Mouse (Mus musculus) thymus, adult 2 months (tissue): ENCODE data around the gene Umad1. TPM values are rescaled to one million over a fixed set of nuclear protein-coding genes. Genes with fewer than 3 reads are reported as not detected.
A peak's percentile ranks its signal among the peaks of the same experiment; 100 is the strongest.

Experiments
- DNase-seq: peaks from one replicate; pipeline ENCODE4 v3.0.0; 2021
- H3K27ac ChIP-seq: fragments of 200-500 bp; 2 replicates; pipeline ENCODE4 v1.5.1; 2012; ENCODE audit warnings: low read length, control low read depth; ENCODE audit not compliant: control insufficient read depth, insufficient read depth
- H3K27me3 ChIP-seq: fragments of 200-500 bp; 2 replicates; pipeline ENCODE4 v1.6.1; 2012; ENCODE audit warnings: mild to moderate bottlenecking, low read length, moderate library complexity, mixed read lengths; ENCODE audit not compliant: control insufficient read depth, insufficient read depth
- H3K36me3 ChIP-seq: fragments of 200-500 bp; 2 replicates; pipeline ENCODE4 v1.6.1; 2012; ENCODE audit warnings: mild to moderate bottlenecking, low read length, moderate library complexity; ENCODE audit not compliant: control insufficient read depth, insufficient read depth
- H3K4me1 ChIP-seq: fragments of 200-500 bp; replicated peaks from 2 replicates; pipeline ENCODE4 v1.6.1; 2012; ENCODE audit warnings: low read length; ENCODE audit not compliant: control insufficient read depth, insufficient read depth
- H3K4me3 ChIP-seq: fragments of 200-500 bp; 2 replicates; pipeline ENCODE4 v1.5.1; 2012; ENCODE audit warnings: mild to moderate bottlenecking, low read length, control low read depth, moderate library complexity; ENCODE audit not compliant: control insufficient read depth, insufficient read depth
- CTCF ChIP-seq: fragments of 200-500 bp; IDR thresholded peaks from 2 replicates; pipeline ENCODE4 v1.5.1; 2012; ENCODE audit warnings: mild to moderate bottlenecking, control low read depth, low read length, moderate library complexity, borderline replicate concordance; ENCODE audit not compliant: control insufficient read depth, poor library complexity, insufficient read depth; ENCODE audit errors: extremely low read depth
- POLR2A ChIP-seq: fragments of 200-500 bp; IDR thresholded peaks from 2 replicates; pipeline ENCODE4 v1.6.1; 2012; ENCODE audit warnings: mild to moderate bottlenecking, low read length, control low read depth, moderate library complexity; ENCODE audit not compliant: control insufficient read depth, poor library complexity, insufficient read depth; ENCODE audit errors: extremely low read depth
- WGBS: fragments of 180-500 bp; shearing (Covaris S2); methylation state at CpG from one replicate; pipeline ENCODE4 v1.1.7; 2018; 5-methylcytosine and 5-hydroxymethylcytosine counted together
- polyA plus RNA-seq: library from polyadenylated mRNA; depleted of rRNA; stranded (reverse); fragments of >200 nt; gene quantifications from 2 replicates; pipeline ENCODE4 v1.2.3, GENCODE M21; 2012

The Umad1 gene
- polyA plus RNA-seq, 1 experiment = 13.5 TPM

DNA sequence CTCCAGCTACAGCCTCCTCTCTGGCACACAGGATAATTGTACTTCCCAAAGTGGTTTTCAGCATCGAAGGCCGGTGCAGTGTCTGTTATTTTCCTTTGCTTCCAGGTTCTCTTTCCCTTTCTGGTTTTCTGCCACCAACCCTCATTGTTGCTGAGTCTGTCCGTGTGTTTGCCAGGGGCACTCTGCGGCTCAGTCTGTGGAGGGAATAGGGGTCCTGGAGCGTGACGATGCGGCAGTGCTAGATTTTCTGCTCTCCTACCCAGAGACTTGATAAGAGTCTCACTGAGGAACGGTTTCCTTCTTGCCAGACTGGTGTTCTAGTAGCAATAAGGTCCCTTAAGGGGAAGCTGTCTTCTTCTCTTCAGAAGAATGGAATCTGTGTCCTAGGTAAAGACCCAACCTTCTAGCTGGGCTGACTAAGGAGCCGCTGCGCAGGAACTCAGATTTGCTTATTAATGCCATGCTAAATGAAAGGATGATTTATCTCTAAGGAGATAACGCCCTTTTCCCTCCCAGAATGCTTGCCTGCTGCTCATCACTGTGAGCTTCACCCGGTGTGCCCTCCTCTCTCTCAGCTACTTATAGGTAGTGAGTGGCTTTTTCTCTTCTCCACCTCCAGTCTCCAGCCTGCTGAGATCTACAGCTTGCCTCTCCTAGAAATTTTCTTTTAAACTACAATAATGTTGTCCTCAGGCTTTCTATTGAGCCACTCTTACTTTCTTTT is 105.1 kb downstream of the Umad1 start:
- no peak for DNase-seq
- Histone ChIP-seq H3K4me3 (peak overlapping the region; percentile 29), H3K27ac (peak overlapping the region; percentile 91), H3K27me3 (no peaks in the 10 kb centered on the region), H3K36me3 (no peaks in the 10 kb centered on the region), H3K4me1 (peaks cover 20% of the 10 kb centered on the region)
- TF ChIP-seq POLR2A = no peak
- no peak for TF ChIP-seq CTCF
- WGBS = 89% methylated on average over 12 of the region's 12 CpGs

DNA sequence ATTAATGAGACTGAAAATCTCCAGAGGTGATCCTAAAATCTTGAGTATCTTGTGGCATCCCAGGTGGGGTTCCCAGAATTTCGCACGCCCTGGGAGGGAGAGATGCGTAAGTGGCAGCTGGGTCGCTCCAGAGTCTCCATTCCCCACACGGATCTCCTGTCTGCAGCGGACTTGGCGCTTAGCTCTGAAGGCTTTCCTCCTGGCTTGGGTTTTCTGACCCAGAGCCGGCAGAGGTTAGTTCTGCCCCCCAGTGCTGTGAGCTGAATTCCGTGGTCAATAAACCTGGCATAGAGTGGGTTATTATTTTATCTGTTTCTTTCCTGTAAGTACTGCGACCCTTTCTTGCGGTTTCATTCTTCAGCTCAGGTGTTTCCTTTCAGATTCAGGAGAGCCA is 105.7 kb downstream of the Umad1 start:
- Histone ChIP-seq H3K4me1 (peaks cover 20% of the 10 kb centered on the region), H3K27ac (peak overlapping the region; percentile 91), H3K4me3 (peak overlapping the region; percentile 19), H3K36me3 (no peaks in the 10 kb centered on the region), H3K27me3 (no peaks in the 10 kb centered on the region)
- TF ChIP-seq POLR2A = no peak
- TF ChIP-seq CTCF = no peak
- DNase-seq = peak; percentile 41
- WGBS = 63% methylated on average over 11 of the region's 11 CpGs

DNA sequence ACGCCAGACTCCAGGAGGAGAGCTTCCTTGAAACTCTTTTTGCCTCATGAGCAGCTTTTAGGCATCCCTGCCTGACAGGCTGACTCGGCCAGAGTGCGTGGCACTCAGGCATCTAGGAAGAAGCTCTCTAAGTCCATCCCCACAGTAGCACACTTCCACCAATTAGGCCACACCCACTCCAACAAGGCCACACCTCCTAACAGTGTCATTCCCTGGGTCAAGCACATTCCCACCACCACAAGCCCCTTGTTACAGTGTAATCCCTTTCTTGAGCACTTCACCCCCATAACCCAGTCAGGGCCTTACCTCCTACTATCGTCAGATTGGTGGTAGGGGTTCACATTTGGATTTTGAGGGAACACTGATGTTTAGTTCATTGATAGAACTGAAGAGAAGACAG is 108.6 kb downstream of the Umad1 start:
- Histone ChIP-seq H3K36me3 (no peaks in the 10 kb centered on the region), H3K4me1 (peaks cover 14% of the 10 kb centered on the region), H3K27ac (no peak overlapping the region), H3K4me3 (no peak overlapping the region), H3K27me3 (no peaks in the 10 kb centered on the region)
- no peak for DNase-seq
- TF ChIP-seq CTCF = no peak
- TF ChIP-seq POLR2A = no peak
- over 99% methylated on average over 4 of the region's 4 CpGs for WGBS

DNA sequence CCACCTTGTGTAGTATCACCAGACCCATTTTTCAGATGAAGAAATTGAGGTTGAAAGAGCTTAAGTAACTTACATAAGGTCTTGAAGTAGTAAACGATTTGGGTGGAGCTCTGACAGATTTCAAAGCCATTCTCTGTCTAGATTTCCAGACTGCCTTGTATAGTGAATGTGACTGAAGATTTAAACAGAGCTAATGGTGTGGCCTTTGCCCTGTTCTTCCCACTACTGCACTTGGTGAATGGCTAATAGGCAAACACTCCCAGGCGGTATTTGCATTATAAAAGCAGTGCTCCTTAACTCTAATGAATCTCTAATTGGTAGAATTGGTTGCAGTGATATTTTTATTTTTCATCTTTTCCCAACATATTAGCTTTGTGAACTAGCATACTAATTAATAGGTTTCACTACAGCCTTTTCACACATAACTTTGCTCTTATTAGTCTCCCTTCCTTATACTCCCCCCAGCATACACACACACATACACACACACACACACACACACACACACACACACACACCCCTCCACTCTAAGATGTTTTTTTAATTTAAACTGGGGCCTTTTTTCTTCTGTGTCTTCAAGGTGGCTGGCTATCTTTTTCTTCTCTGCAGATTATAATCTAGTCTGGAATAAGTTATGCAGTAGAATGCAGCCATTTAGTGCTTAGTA is 109.2 kb downstream of the Umad1 start:
- no peaks in the 10 kb centered on the region for H3K36me3 ChIP-seq
- H3K4me1 ChIP-seq = peaks cover 14% of the 10 kb centered on the region
- H3K27me3 ChIP-seq = no peaks in the 10 kb centered on the region
- DNase-seq = no peak
- TF ChIP-seq CTCF = no peak
- TF ChIP-seq POLR2A = no peak
- no peak overlapping the region for H3K27ac ChIP-seq
- H3K4me3 ChIP-seq = no peak overlapping the region
- 94% methylated on average over 2 of the region's 2 CpGs for WGBS

DNA sequence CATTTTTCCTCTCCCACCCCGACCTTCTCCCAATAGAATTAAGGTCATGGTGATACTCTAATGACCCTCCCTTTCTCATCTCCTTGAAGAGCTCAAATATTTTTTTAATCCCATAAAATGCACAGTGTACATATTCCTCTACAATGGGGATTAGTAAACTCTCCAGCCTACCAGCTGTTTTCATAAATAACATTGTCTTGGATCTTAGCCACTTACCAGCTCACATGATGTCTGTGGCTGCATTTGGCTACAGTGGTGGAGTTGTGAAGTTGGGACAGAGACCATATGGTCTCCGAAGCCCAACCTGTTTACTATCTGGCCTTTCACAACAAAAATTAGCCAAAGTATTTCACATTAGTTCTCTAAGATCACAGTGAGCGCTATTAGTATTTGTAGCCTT is 111.5 kb downstream of the Umad1 start:
- Histone ChIP-seq H3K27me3 (no peaks in the 10 kb centered on the region), H3K36me3 (no peaks in the 10 kb centered on the region), H3K4me3 (no peak overlapping the region), H3K4me1 (0 out of 2 replicates have a peak, but pooled peaks cover 4% of the 10 kb centered on the region), H3K27ac (no peak overlapping the region)
- DNase-seq = no peak
- 90% methylated on average over 3 of the region's 3 CpGs for WGBS
- no peak for TF ChIP-seq CTCF
- no peak for TF ChIP-seq POLR2A

DNA sequence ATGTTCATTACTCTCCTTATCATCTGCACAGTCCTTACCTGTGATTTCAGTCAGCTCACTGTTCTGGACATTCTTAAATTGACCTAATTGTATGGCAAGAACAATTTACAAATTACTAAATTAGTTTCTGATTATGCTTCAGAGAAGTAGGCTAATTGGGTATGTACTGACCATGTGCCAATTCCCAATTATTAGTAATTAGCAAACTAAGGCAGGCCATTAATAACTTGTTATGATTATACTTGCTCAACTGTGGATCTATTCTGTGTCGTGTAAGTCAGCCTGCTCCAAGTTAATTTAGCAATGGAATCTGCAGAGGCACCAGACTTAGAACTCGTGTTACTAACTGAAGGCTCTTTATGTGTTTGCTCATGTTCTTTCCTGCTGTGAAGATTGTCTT is 114.0 kb downstream of the Umad1 start:
- Histone ChIP-seq H3K4me3 (no peak overlapping the region), H3K36me3 (no peaks in the 10 kb centered on the region), H3K27me3 (no peaks in the 10 kb centered on the region), H3K27ac (no peak overlapping the region), H3K4me1 (peaks cover 12% of the 10 kb centered on the region)
- WGBS = 94% methylated on average over 2 of the region's 2 CpGs
- DNase-seq = no peak
- TF ChIP-seq CTCF (no peak), POLR2A (no peak)

DNA sequence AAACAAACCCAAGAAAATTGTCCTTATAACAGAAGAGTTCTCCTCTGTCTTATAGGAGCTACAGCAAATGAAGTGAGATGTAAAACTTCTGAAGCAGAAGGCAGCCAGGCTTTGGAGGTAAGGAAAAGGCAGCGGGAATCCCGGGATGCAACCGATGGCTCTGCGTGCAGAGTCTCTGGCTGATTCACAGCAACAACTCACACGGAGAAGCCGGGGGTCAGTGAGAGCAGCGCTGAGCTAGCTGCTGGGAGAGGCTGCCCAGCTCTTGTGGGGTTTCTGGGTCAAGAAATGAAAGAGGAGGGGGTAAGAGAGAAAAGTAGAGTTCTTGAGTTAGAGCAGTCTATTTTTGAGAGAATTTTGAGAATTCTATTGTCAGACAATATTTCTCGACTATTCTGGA is 114.8 kb downstream of the Umad1 start:
- Histone ChIP-seq H3K4me3 (no peak overlapping the region), H3K4me1 (peaks cover 12% of the 10 kb centered on the region), H3K27ac (no peak overlapping the region), H3K27me3 (no peaks in the 10 kb centered on the region), H3K36me3 (no peaks in the 10 kb centered on the region)
- DNase-seq = no peak
- WGBS = 95% methylated on average over 8 of the region's 8 CpGs
- TF ChIP-seq CTCF (no peak), POLR2A (no peak)
